18 mouse cellular contexts compared by ENCODE assay signal in the genomic region with DNA sequence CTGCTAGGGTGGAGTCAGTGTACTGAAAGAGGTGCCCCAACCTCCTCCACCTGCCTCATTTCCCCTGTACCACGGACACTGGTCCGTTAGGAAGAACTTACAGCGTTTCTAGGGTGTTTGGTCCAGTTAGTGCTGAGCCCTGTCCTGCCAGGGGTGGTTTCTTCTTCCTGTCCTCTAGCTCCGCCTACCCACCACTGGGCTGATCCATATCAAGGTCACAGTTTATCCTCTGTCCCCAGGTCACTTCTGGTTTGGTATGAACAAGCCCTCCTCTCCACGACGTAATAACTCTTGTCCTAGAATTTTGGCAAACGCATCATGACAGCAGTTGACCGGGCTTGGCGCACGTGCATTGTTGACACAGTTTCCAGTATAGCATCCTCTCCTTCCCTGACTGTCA. TPM values are rescaled to one million over a fixed set of nuclear protein-coding genes. Genes with fewer than 3 reads are reported as not detected.
DNase-seq lines count a peak whose midpoint lies in the region; ATAC-seq and TF ChIP-seq lines count a peak whose summit lies in the region.
"Had no signal": no experiment of that assay in that cellular context is flagged by ENCODE, and none has a peak within 500 bp of the region (broad histone marks: within the 10 kb centered on the region; RNA-seq: fewer than 3 reads in every experiment).

No protein-coding gene starts in this region.

- TF ChIP-seq EP300 in liver, postnatal 0 days (IDR thresholded peaks at IDR 0.05; ENCODE audit: low read depth): no peak
- TF ChIP-seq EP300 in stomach, postnatal 0 days (optimal IDR thresholded peaks at IDR 0.05): no peak

- peak overlapping the region; percentile 32 to 47; a peak in 3 of 4 replicates for H3K27ac ChIP-seq in heart, embryonic 14.5 days (replicated peaks in 1 of 2; ENCODE audit: control insufficient read depth in 1 of 2, insufficient read depth in 1 of 2, low read depth in 2 of 2, low read length in 2 of 2)
- H3K27ac ChIP-seq in liver, postnatal 0 days (ENCODE audit: low read depth): peak overlapping the region; percentile 87
- no peak overlapping the region for H3K27ac ChIP-seq in stomach, postnatal 0 days (replicated peaks)
- H3K27ac ChIP-seq: embryonic facial prominence, embryonic 13.5 days; hindbrain, embryonic 10.5 days; lung, embryonic 15.5 days; midbrain, embryonic 10.5 days; neural tube, embryonic 13.5 days had no signal

- intact Hi-C loops in heart, postnatal 36 days (cut with DNase I): no loop called here
- intact Hi-C loops in gastrocnemius, postnatal 14 days (cut with DNase I; ENCODE audit: low total_unique reads): loop anchor here (5.0 kb wide), 1 partner anchor 53 kb away; no protein-coding TSS in a partner anchor

- no peak for DNase-seq in heart, postnatal 36 days
- peak; percentile 15 for DNase-seq in lung, adult 2 months
- DNase-seq in lung, postnatal 4 days: no peak
- no peak for DNase-seq in liver, postnatal 0 days
- no peak for DNase-seq in stomach, postnatal 0 days (ENCODE audit: low spot score)
- no peak for DNase-seq in gastrocnemius, postnatal 14 days
- DNase-seq: cerebellum, adult 9-10 months; forebrain, postnatal 0 days; gastrocnemius, postnatal 10 days; right cerebral cortex, postnatal 14 days had no signal

- H3K4me3 ChIP-seq in heart, embryonic 14.5 days (ENCODE audit: control insufficient read depth in 1 of 2, insufficient read depth in 1 of 2, low read depth in 1 of 2, low read length in 2 of 2): no peak overlapping the region
- no peak overlapping the region for H3K4me3 ChIP-seq in lung, adult 2 months (replicated peaks; ENCODE audit: extremely low read depth, low read depth, low read length)
- H3K4me3 ChIP-seq in liver, postnatal 0 days (ENCODE audit: low read depth, low read length): no peak overlapping the region
- H3K4me3 ChIP-seq in stomach, postnatal 0 days (ENCODE audit: low read depth, low read length): no peak overlapping the region
- H3K4me3 ChIP-seq: embryonic facial prominence, embryonic 13.5 days; hindbrain, embryonic 10.5 days; lung, embryonic 15.5 days; midbrain, embryonic 10.5 days; neural tube, embryonic 13.5 days had no signal

- no peak for TF ChIP-seq POLR2A in lung, adult 2 months (IDR thresholded peaks at IDR 0.05; ENCODE audit: borderline replicate concordance, extremely low read depth, low read depth, low read length)

- no peak overlapping the region for H3K9ac ChIP-seq in heart, embryonic 14.5 days (ENCODE audit: low read length)
- H3K9ac ChIP-seq in liver, postnatal 0 days (replicated peaks): no peak overlapping the region
- H3K9ac ChIP-seq in stomach, postnatal 0 days (ENCODE audit: low read length): no peak overlapping the region
- H3K9ac ChIP-seq: embryonic facial prominence, embryonic 13.5 days; forebrain, postnatal 0 days; lung, embryonic 15.5 days; neural tube, embryonic 13.5 days had no signal

- TF ChIP-seq CTCF in lung, adult 2 months (IDR thresholded peaks at IDR 0.05; ENCODE audit: insufficient read depth, low read length): no peak
- no peak for TF ChIP-seq CTCF in liver, postnatal 0 days (IDR thresholded peaks at IDR 0.05; ENCODE audit: low read depth)
- no peak for TF ChIP-seq CTCF in stomach, postnatal 0 days (IDR thresholded peaks at IDR 0.05; ENCODE audit: low read depth)

- ATAC-seq in heart, embryonic 14.5 days (ENCODE audit: insufficient number of reproducible peaks, insufficient read depth, low FRiP score, low read depth): no peak
- ATAC-seq in liver, postnatal 0 days: peak; percentile 69
- ATAC-seq in stomach, postnatal 0 days (ENCODE audit: low FRiP score, low TSS enrichment): 0 out of 2 replicates have a peak, but pooled peaks have one; percentile 2
- ATAC-seq: forebrain, postnatal 0 days had no signal

- WGBS in heart, embryonic 14.5 days: 86% methylated on average over 10 of the region's 10 CpGs
- 48% methylated on average over 10 of the region's 10 CpGs for WGBS in lung, adult 2 months
- 61% methylated on average over 10 of the region's 10 CpGs for WGBS in liver, postnatal 0 days (ENCODE audit: insufficient replicate concordance)
- WGBS in stomach, postnatal 0 days: 78% methylated on average over 10 of the region's 10 CpGs

- H3K36me3 ChIP-seq in heart, embryonic 14.5 days (ENCODE audit: control insufficient read depth, insufficient read depth, low read length): no peaks in the 10 kb centered on the region
- peaks cover 4% of the 10 kb centered on the region for H3K36me3 ChIP-seq in liver, postnatal 0 days (replicated peaks; ENCODE audit: insufficient read depth, low read length)
- no peaks in the 10 kb centered on the region for H3K36me3 ChIP-seq in stomach, postnatal 0 days (ENCODE audit: control insufficient read depth, insufficient read depth, low read length)
- H3K36me3 ChIP-seq: embryonic facial prominence, embryonic 13.5 days; hindbrain, embryonic 10.5 days; lung, embryonic 15.5 days had no signal

- no peaks in the 10 kb centered on the region for H3K9me3 ChIP-seq in heart, embryonic 14.5 days (ENCODE audit: control insufficient read depth, low read length)
- H3K9me3 ChIP-seq in liver, postnatal 0 days (ENCODE audit: low read length): no peaks in the 10 kb centered on the region
- H3K9me3 ChIP-seq in stomach, postnatal 0 days (ENCODE audit: control insufficient read depth, low read length): no peaks in the 10 kb centered on the region
- H3K9me3 ChIP-seq: embryonic facial prominence, embryonic 13.5 days; G1E; hindbrain, embryonic 10.5 days; lung, embryonic 15.5 days; midbrain, embryonic 10.5 days; neural tube, embryonic 13.5 days had no signal

- H3K4me2 ChIP-seq in heart, embryonic 14.5 days (ENCODE audit: low read length): no peak overlapping the region
- peak overlapping the region; percentile 29; the same call in 1 of the 2 replicates for H3K4me2 ChIP-seq in liver, postnatal 0 days (ENCODE audit: low read depth, low read length)
- no peak overlapping the region for H3K4me2 ChIP-seq in stomach, postnatal 0 days (replicated peaks; ENCODE audit: low read depth)
- H3K4me2 ChIP-seq: embryonic facial prominence, embryonic 13.5 days; lung, embryonic 15.5 days; neural tube, embryonic 13.5 days had no signal

- H3K4me1 ChIP-seq in heart, embryonic 14.5 days (ENCODE audit: control insufficient read depth in 2 of 2, insufficient read depth in 2 of 2, low read length in 2 of 2): peaks cover 63 to 78% of the 10 kb centered on the region in 2 experiments
- peaks cover 32% of the 10 kb centered on the region for H3K4me1 ChIP-seq in lung, adult 2 months (ENCODE audit: control insufficient read depth, insufficient read depth, low read length)
- peaks cover 35% of the 10 kb centered on the region for H3K4me1 ChIP-seq in liver, postnatal 0 days (ENCODE audit: insufficient read depth)
- H3K4me1 ChIP-seq in stomach, postnatal 0 days (replicated peaks; ENCODE audit: control insufficient read depth, insufficient read depth): peaks cover 3% of the 10 kb centered on the region

- no peaks in the 10 kb centered on the region for H3K27me3 ChIP-seq in heart, embryonic 14.5 days (ENCODE audit: control insufficient read depth, insufficient read depth, low read length)
- H3K27me3 ChIP-seq in liver, postnatal 0 days (ENCODE audit: insufficient read depth, low read length): no peaks in the 10 kb centered on the region
- no peaks in the 10 kb centered on the region for H3K27me3 ChIP-seq in stomach, postnatal 0 days (ENCODE audit: control insufficient read depth, insufficient read depth, low read length)
- H3K27me3 ChIP-seq: embryonic facial prominence, embryonic 13.5 days had no signal

RNA-seq across cellular contexts. Expression of a gene that starts 32.0 kb away (rescaled TPM):
- 16.5 and 16.6 TPM in 2 replicates for polyA plus RNA-seq in heart, embryonic 14.5 days (2014; fragmentation: Nextera tagmentation; extraction: Ambion mirVana)
- 10 to 100 TPM; 19.8 to 28.0 TPM for total RNA-seq in heart, postnatal 36 days (2021)
- 18.8 and 26.4 TPM in 2 replicates for polyA plus RNA-seq in lung, adult 2 months (2012; rRNA removed)
- 16.5 and 16.7 TPM in 2 replicates for polyA plus RNA-seq in liver, postnatal 0 days (2015; fragmentation: Nextera tagmentation; extraction: Ambion mirVana)
- 17.7 and 18.1 TPM in 2 replicates for polyA plus RNA-seq in stomach, postnatal 0 days (2015; fragmentation: Nextera tagmentation; extraction: Ambion mirVana)
- total RNA-seq in gastrocnemius, postnatal 14 days (2021): 10 to 100 TPM; 13.1 to 14.0 TPM

RNA-seq across cellular contexts. Expression of a gene that starts 32.4 kb away (rescaled TPM):
- 6.5 and 8.4 TPM in 2 replicates for polyA plus RNA-seq in heart, embryonic 14.5 days (2014; fragmentation: Nextera tagmentation; extraction: Ambion mirVana)
- total RNA-seq in heart, postnatal 36 days (2021): 10 to 100 TPM; 10.4 to 12.5 TPM
- 19.1 and 21.6 TPM in 2 replicates for polyA plus RNA-seq in lung, adult 2 months (2012; rRNA removed)
- polyA plus RNA-seq in liver, postnatal 0 days (2015; fragmentation: Nextera tagmentation; extraction: Ambion mirVana): 5.7 and 7.1 TPM in 2 replicates
- 6.3 and 8.2 TPM in 2 replicates for polyA plus RNA-seq in stomach, postnatal 0 days (2015; fragmentation: Nextera tagmentation; extraction: Ambion mirVana)
- 1 to 10 TPM; 4.5 to 4.9 TPM for total RNA-seq in gastrocnemius, postnatal 14 days (2021)

RNA-seq across cellular contexts. Expression of a gene that starts 47.4 kb away (rescaled TPM):
- 0.15 TPM in 1 of 2 replicates, not detected in the other for polyA plus RNA-seq in heart, embryonic 14.5 days (2014; fragmentation: Nextera tagmentation; extraction: Ambion mirVana)
- under 1 TPM; 0.11 to 0.25 TPM for total RNA-seq in heart, postnatal 36 days (2021)
- 4.8 and 6.5 TPM in 2 replicates for polyA plus RNA-seq in lung, adult 2 months (2012; rRNA removed)
- polyA plus RNA-seq in liver, postnatal 0 days (2015; fragmentation: Nextera tagmentation; extraction: Ambion mirVana): 0.04 and 0.09 TPM in 2 replicates
- polyA plus RNA-seq in stomach, postnatal 0 days (2015; fragmentation: Nextera tagmentation; extraction: Ambion mirVana): not detected in 2 replicates
- not detected for total RNA-seq in gastrocnemius, postnatal 14 days (2021)
- polyA plus RNA-seq: embryonic facial prominence, embryonic 13.5 days; G1E; stomach, embryonic 16.5 days had no signal

RNA-seq across cellular contexts. Expression of a gene that starts 56.5 kb away (rescaled TPM):
- 18.0 and 21.9 TPM in 2 replicates for polyA plus RNA-seq in heart, embryonic 14.5 days (2014; fragmentation: Nextera tagmentation; extraction: Ambion mirVana)
- 10 to 100 TPM in 1 of 2 experiments, 1 to 10 TPM in 1; 9.9 to 10.5 TPM for total RNA-seq in heart, postnatal 36 days (2021)
- 46.8 and 60.1 TPM in 2 replicates for polyA plus RNA-seq in lung, adult 2 months (2012; rRNA removed)
- polyA plus RNA-seq in liver, postnatal 0 days (2015; fragmentation: Nextera tagmentation; extraction: Ambion mirVana): 101 and 115 TPM in 2 replicates
- polyA plus RNA-seq in stomach, postnatal 0 days (2015; fragmentation: Nextera tagmentation; extraction: Ambion mirVana): 104 and 109 TPM in 2 replicates
- total RNA-seq in gastrocnemius, postnatal 14 days (2021): 1 to 10 TPM; 4.9 to 5.9 TPM

RNA-seq across cellular contexts. Expression of a gene that starts 57.2 kb away (rescaled TPM):
- polyA plus RNA-seq in heart, embryonic 14.5 days (2014; fragmentation: Nextera tagmentation; extraction: Ambion mirVana): 9.3 and 9.4 TPM in 2 replicates
- 1 to 10 TPM; 9.5 to 9.7 TPM for total RNA-seq in heart, postnatal 36 days (2021)
- polyA plus RNA-seq in lung, adult 2 months (2012; rRNA removed): 11.1 and 13.0 TPM in 2 replicates
- polyA plus RNA-seq in liver, postnatal 0 days (2015; fragmentation: Nextera tagmentation; extraction: Ambion mirVana): 7.0 and 7.3 TPM in 2 replicates
- 6.7 and 7.3 TPM in 2 replicates for polyA plus RNA-seq in stomach, postnatal 0 days (2015; fragmentation: Nextera tagmentation; extraction: Ambion mirVana)
- total RNA-seq in gastrocnemius, postnatal 14 days (2021): 1 to 10 TPM; 5.4 to 6.0 TPM
